Mouse (Mus musculus): Measurements from ENCODE around the gene Serpinb2. TPM values are rescaled to one million over a fixed set of nuclear protein-coding genes. Genes with fewer than 3 reads are reported as not detected.

Serpinb2 gene
- polyA plus RNA-seq, 1 experiment = not detected

- no peak overlapping the region for H3K9ac ChIP-seq (ENCODE audit: low read depth, poor library complexity, severe bottlenecking)
- H3K36me3 ChIP-seq (ENCODE audit: control insufficient read depth, insufficient read depth, low read length, poor library complexity, severe bottlenecking) = no peaks in the 10 kb centered on the region
- H3K4me3 ChIP-seq (ENCODE audit: low read depth, low read length) = no peak overlapping the region
- H3K27ac ChIP-seq (ENCODE audit: insufficient read depth, low read length) = no peak overlapping the region
- TF ChIP-seq EP300 (IDR thresholded peaks at IDR 0.05; ENCODE audit: insufficient read depth, low read depth, low read length) (no peak), POLR2A (IDR thresholded peaks at IDR 0.05; ENCODE audit: insufficient read depth, low read length) (no peak), CTCF (IDR thresholded peaks at IDR 0.05; ENCODE audit: low read depth, low read length) (no peak)
- H3K9me3 ChIP-seq (replicated peaks; ENCODE audit: control insufficient read depth, insufficient read depth, low read length, poor library complexity, severe bottlenecking) = no peaks in the 10 kb centered on the region
- H3K4me1 ChIP-seq (ENCODE audit: control insufficient read depth, insufficient read depth, low read length) = no peaks in the 10 kb centered on the region
- no peaks in the 10 kb centered on the region for H3K27me3 ChIP-seq (ENCODE audit: control insufficient read depth, insufficient read depth, low read length, poor library complexity, severe bottlenecking)
Observed at GRCm38 (mm10) chr1:107503294-107503693, 7.9 kb upstream of the Serpinb2 start.

GRCm38 (mm10) chr1:107505898-107506562 is 5.2 kb upstream of the Serpinb2 start:
- TF ChIP-seq CTCF (IDR thresholded peaks at IDR 0.05; ENCODE audit: low read depth, low read length) = no peak
- no peak for TF ChIP-seq POLR2A (IDR thresholded peaks at IDR 0.05; ENCODE audit: insufficient read depth, low read length)
- no peak for TF ChIP-seq EP300 (IDR thresholded peaks at IDR 0.05; ENCODE audit: insufficient read depth, low read depth, low read length)
- Histone ChIP-seq H3K36me3 (ENCODE audit: control insufficient read depth, insufficient read depth, low read length, poor library complexity, severe bottlenecking) (no peaks in the 10 kb centered on the region), H3K4me1 (ENCODE audit: control insufficient read depth, insufficient read depth, low read length) (no peaks in the 10 kb centered on the region), H3K27ac (ENCODE audit: insufficient read depth, low read length) (no peak overlapping the region), H3K27me3 (ENCODE audit: control insufficient read depth, insufficient read depth, low read length, poor library complexity, severe bottlenecking) (no peaks in the 10 kb centered on the region), H3K4me3 (ENCODE audit: low read depth, low read length) (no peak overlapping the region), H3K9ac (ENCODE audit: low read depth, poor library complexity, severe bottlenecking) (no peak overlapping the region), H3K9me3 (replicated peaks; ENCODE audit: control insufficient read depth, insufficient read depth, low read length, poor library complexity, severe bottlenecking) (no peaks in the 10 kb centered on the region)

GRCm38 (mm10) chr1:107512194-107513138 is 1.2 kb downstream of the Serpinb2 start:
- no peaks in the 10 kb centered on the region for H3K27me3 ChIP-seq (ENCODE audit: control insufficient read depth, insufficient read depth, low read length, poor library complexity, severe bottlenecking)
- H3K9ac ChIP-seq (ENCODE audit: low read depth, poor library complexity, severe bottlenecking) = no peak overlapping the region
- no peaks in the 10 kb centered on the region for H3K36me3 ChIP-seq (ENCODE audit: control insufficient read depth, insufficient read depth, low read length, poor library complexity, severe bottlenecking)
- H3K4me3 ChIP-seq (ENCODE audit: low read depth, low read length) = no peak overlapping the region
- H3K27ac ChIP-seq (ENCODE audit: insufficient read depth, low read length) = no peak overlapping the region
- TF ChIP-seq CTCF (IDR thresholded peaks at IDR 0.05; ENCODE audit: low read depth, low read length) = no peak
- TF ChIP-seq EP300 (IDR thresholded peaks at IDR 0.05; ENCODE audit: insufficient read depth, low read depth, low read length) = no peak
- no peak for TF ChIP-seq POLR2A (IDR thresholded peaks at IDR 0.05; ENCODE audit: insufficient read depth, low read length)
- no peaks in the 10 kb centered on the region for H3K4me1 ChIP-seq (ENCODE audit: control insufficient read depth, insufficient read depth, low read length)
- no peaks in the 10 kb centered on the region for H3K9me3 ChIP-seq (replicated peaks; ENCODE audit: control insufficient read depth, insufficient read depth, low read length, poor library complexity, severe bottlenecking)

- Histone ChIP-seq H3K9ac (ENCODE audit: low read depth, poor library complexity, severe bottlenecking) (no peak overlapping the region), H3K36me3 (ENCODE audit: control insufficient read depth, insufficient read depth, low read length, poor library complexity, severe bottlenecking) (no peaks in the 10 kb centered on the region), H3K9me3 (replicated peaks; ENCODE audit: control insufficient read depth, insufficient read depth, low read length, poor library complexity, severe bottlenecking) (no peaks in the 10 kb centered on the region), H3K4me1 (ENCODE audit: control insufficient read depth, insufficient read depth, low read length) (no peaks in the 10 kb centered on the region), H3K27ac (ENCODE audit: insufficient read depth, low read length) (no peak overlapping the region), H3K27me3 (ENCODE audit: control insufficient read depth, insufficient read depth, low read length, poor library complexity, severe bottlenecking) (no peaks in the 10 kb centered on the region), H3K4me3 (ENCODE audit: low read depth, low read length) (no peak overlapping the region)
- TF ChIP-seq POLR2A (IDR thresholded peaks at IDR 0.05; ENCODE audit: insufficient read depth, low read length) (no peak), EP300 (IDR thresholded peaks at IDR 0.05; ENCODE audit: insufficient read depth, low read depth, low read length) (no peak), CTCF (IDR thresholded peaks at IDR 0.05; ENCODE audit: low read depth, low read length) (no peak)
Observed at GRCm38 (mm10) chr1:107513530-107513929, 2.3 kb downstream of the Serpinb2 start.

- no peak for TF ChIP-seq EP300 (IDR thresholded peaks at IDR 0.05; ENCODE audit: insufficient read depth, low read depth, low read length)
- no peak for TF ChIP-seq CTCF (IDR thresholded peaks at IDR 0.05; ENCODE audit: low read depth, low read length)
- TF ChIP-seq POLR2A (IDR thresholded peaks at IDR 0.05; ENCODE audit: insufficient read depth, low read length) = no peak
- no peak overlapping the region for H3K9ac ChIP-seq (ENCODE audit: low read depth, poor library complexity, severe bottlenecking)
- no peaks in the 10 kb centered on the region for H3K36me3 ChIP-seq (ENCODE audit: control insufficient read depth, insufficient read depth, low read length, poor library complexity, severe bottlenecking)
- no peaks in the 10 kb centered on the region for H3K9me3 ChIP-seq (replicated peaks; ENCODE audit: control insufficient read depth, insufficient read depth, low read length, poor library complexity, severe bottlenecking)
- H3K27ac ChIP-seq (ENCODE audit: insufficient read depth, low read length) = no peak overlapping the region
- no peaks in the 10 kb centered on the region for H3K4me1 ChIP-seq (ENCODE audit: control insufficient read depth, insufficient read depth, low read length)
- no peaks in the 10 kb centered on the region for H3K27me3 ChIP-seq (ENCODE audit: control insufficient read depth, insufficient read depth, low read length, poor library complexity, severe bottlenecking)
- H3K4me3 ChIP-seq (ENCODE audit: low read depth, low read length) = no peak overlapping the region
Observed at GRCm38 (mm10) chr1:107515839-107516498, 4.7 kb downstream of the Serpinb2 start.
